Mouse (Mus musculus): Measurements from ENCODE around the gene Mlip.
"Not testable (repeated sequence)": the region's sequence is repeated elsewhere in the genome, so short reads cannot be mapped to it uniquely, and the experiment has no call there.

Gene Mlip

GRCm38 (mm10) chr9:77198250-77198649 is 154.5 kb downstream of the Mlip start:
- no peak for DNase-seq (ENCODE audit: low read depth, low spot score)

- DNase-seq (ENCODE audit: low read depth, low spot score), result no peak
Observed at GRCm38 (mm10) chr9:77179486-77179885, 173.3 kb downstream of the Mlip start.

- no peak for DNase-seq (ENCODE audit: low read depth, low spot score)
Observed at GRCm38 (mm10) chr9:77175870-77176269, 176.9 kb downstream of the Mlip start.

- no peak for DNase-seq (ENCODE audit: low read depth, low spot score)
Observed at GRCm38 (mm10) chr9:77172044-77172443, 180.7 kb downstream of the Mlip start.

GRCm38 (mm10) chr9:77165877-77166276 is 186.9 kb downstream of the Mlip start:
- DNase-seq (ENCODE audit: low read depth, low spot score), result no peak

GRCm38 (mm10) chr9:77161764-77162163 is 191.0 kb downstream of the Mlip start:
- no peak for DNase-seq (ENCODE audit: low read depth, low spot score)

- DNase-seq (ENCODE audit: low read depth, low spot score), result no peak
Observed at GRCm38 (mm10) chr9:77160277-77160926, 192.4 kb downstream of the Mlip start.

- DNase-seq (ENCODE audit: low read depth, low spot score), result no peak
Observed at GRCm38 (mm10) chr9:77148518-77149257, 204.1 kb downstream of the Mlip start.

- no peak for DNase-seq (ENCODE audit: low read depth, low spot score)
Observed at GRCm38 (mm10) chr9:77119735-77120134, 233.0 kb downstream of the Mlip start.

GRCm38 (mm10) chr9:77096886-77097285 is 255.9 kb downstream of the Mlip start:
- no peak for DNase-seq (ENCODE audit: low read depth, low spot score)

GRCm38 (mm10) chr9:77083221-77083620 is 269.5 kb downstream of the Mlip start:
- DNase-seq (ENCODE audit: low read depth, low spot score), result not testable (repeated sequence)

GRCm38 (mm10) chr9:77071676-77072075 is 281.1 kb downstream of the Mlip start:
- no peak for DNase-seq (ENCODE audit: low read depth, low spot score)

- no peak for DNase-seq (ENCODE audit: low read depth, low spot score)
Observed at GRCm38 (mm10) chr9:77056611-77057010, 296.2 kb downstream of the Mlip start.

- no peak for DNase-seq (ENCODE audit: low read depth, low spot score)
Observed at GRCm38 (mm10) chr9:77054426-77055193, 298.2 kb downstream of the Mlip start.

All from c-Kit-negative CD71-positive TER-119-positive erythroid progenitor cells, embryonic 14.5 days (primary cell).